32 mouse cellular contexts compared by ENCODE assay signal in genomic region chr8:93279556-93279955, GRCm38 (mm10). TPM values are rescaled to one million over a fixed set of nuclear protein-coding genes. Genes with fewer than 3 reads are reported as not detected.
DNase-seq lines count a peak whose midpoint lies in the region; ATAC-seq and TF ChIP-seq lines count a peak whose summit lies in the region.
"Had no signal": no experiment of that assay in that cellular context is flagged by ENCODE, and none has a peak within 500 bp of the region (broad histone marks: within the 10 kb centered on the region; RNA-seq: fewer than 3 reads in every experiment).

Gene Ces1f, minus strand, starts transcription at chr8:93279747.

- 0 out of 2 replicates have a peak, but pooled peaks cover 3% of the 10 kb centered on the region for H3K79me2 ChIP-seq in liver, adult 2 months (ENCODE audit: control insufficient read depth, insufficient read depth, low read length)

- DNase-seq in adrenal gland, adult 2 months: no peak
- no peak for DNase-seq in adrenal gland, postnatal 25 days
- peak; percentile 93 for DNase-seq in liver, adult 2 months (ENCODE audit: extremely low read depth, low read depth, low spot score)
- DNase-seq in adrenal gland, postnatal 10 days: peak; percentile 9
- DNase-seq in lung, postnatal 10 days: peak; percentile 6
- no peak for DNase-seq in hindbrain, embryonic 10.5 days (ENCODE audit: low spot score)
- DNase-seq in hindbrain, postnatal 0 days (ENCODE audit: low spot score): no peak
- DNase-seq: cerebellum, adult 2 months; cerebellum, postnatal 25 days; gastrocnemius, postnatal 25 days; heart, adult 2 months; heart, postnatal 14 days; liver, embryonic 13.5 days; retina, postnatal 1 day; right cerebral cortex, postnatal 25 days; thymus, postnatal 14 days had no signal

- 0 out of 2 replicates have a peak, but pooled peaks cover under 1% of the 10 kb centered on the region for H3K9me3 ChIP-seq in liver, embryonic 12.5 days (replicated peaks)
- no peaks in the 10 kb centered on the region for H3K9me3 ChIP-seq in hindbrain, embryonic 10.5 days
- no peaks in the 10 kb centered on the region for H3K9me3 ChIP-seq in hindbrain, postnatal 0 days (ENCODE audit: low read length)
- H3K9me3 ChIP-seq: embryonic facial prominence, embryonic 13.5 days; forebrain, embryonic 12.5 days; heart, embryonic 13.5 days; limb, embryonic 12.5 days; liver, embryonic 13.5 days; midbrain, embryonic 10.5 days; neural tube, embryonic 13.5 days had no signal

- peak within 1 kb of the TSS; percentile 61 for H3K4me3 ChIP-seq in liver, adult 2 months (ENCODE audit: insufficient read depth, low read depth, low read length)
- no peak within 1 kb of the TSS for H3K4me3 ChIP-seq in liver, embryonic 12.5 days
- H3K4me3 ChIP-seq in hindbrain, embryonic 10.5 days: no peak within 1 kb of the TSS
- no peak within 1 kb of the TSS for H3K4me3 ChIP-seq in hindbrain, postnatal 0 days (ENCODE audit: low read length)
- H3K4me3 ChIP-seq: embryonic facial prominence, embryonic 13.5 days; erythroblast, embryonic 14.5 days; forebrain, embryonic 12.5 days; heart, adult 2 months; heart, embryonic 13.5 days; layer of hippocampus, adult 2 months; limb, embryonic 12.5 days; liver, embryonic 13.5 days; midbrain, embryonic 10.5 days; myocyte; neural tube, embryonic 13.5 days had no signal

- H3K4me2 ChIP-seq in liver, embryonic 12.5 days: no peak within 1 kb of the TSS
- no peak within 1 kb of the TSS for H3K4me2 ChIP-seq in hindbrain, postnatal 0 days (ENCODE audit: low read depth, low read length)
- H3K4me2 ChIP-seq: embryonic facial prominence, embryonic 13.5 days; forebrain, embryonic 12.5 days; heart, embryonic 13.5 days; hindbrain, embryonic 14.5 days; limb, embryonic 12.5 days; liver, embryonic 13.5 days; neural tube, embryonic 13.5 days had no signal

- no peak for ATAC-seq in liver, embryonic 12.5 days
- no peak for ATAC-seq in hindbrain, postnatal 0 days
- ATAC-seq: midbrain, embryonic 16.5 days had no signal

- peaks cover 29% of the 10 kb centered on the region for H3K4me1 ChIP-seq in liver, adult 2 months (ENCODE audit: control insufficient read depth, insufficient read depth, low read length)
- no peaks in the 10 kb centered on the region for H3K4me1 ChIP-seq in liver, embryonic 12.5 days
- H3K4me1 ChIP-seq in hindbrain, embryonic 10.5 days (replicated peaks): peaks cover 7% of the 10 kb centered on the region
- no peaks in the 10 kb centered on the region for H3K4me1 ChIP-seq in hindbrain, postnatal 0 days (ENCODE audit: insufficient read depth, low read length)
- H3K4me1 ChIP-seq: embryonic facial prominence, embryonic 13.5 days; forebrain, embryonic 12.5 days; heart, embryonic 13.5 days; limb, embryonic 12.5 days; liver, embryonic 13.5 days; neural tube, embryonic 13.5 days had no signal

- peak within 1 kb of the TSS; percentile 82 for H3K27ac ChIP-seq in liver, adult 2 months (replicated peaks; ENCODE audit: insufficient read depth, low read depth, low read length)
- no peak within 1 kb of the TSS for H3K27ac ChIP-seq in liver, embryonic 12.5 days
- no peak within 1 kb of the TSS for H3K27ac ChIP-seq in hindbrain, embryonic 10.5 days
- no peak within 1 kb of the TSS for H3K27ac ChIP-seq in hindbrain, postnatal 0 days
- H3K27ac ChIP-seq: embryonic facial prominence, embryonic 13.5 days; forebrain, embryonic 12.5 days; heart, adult 2 months; heart, embryonic 13.5 days; hindbrain, embryonic 14.5 days; kidney, postnatal 0 days; layer of hippocampus, adult 2 months; limb, embryonic 12.5 days; liver, embryonic 13.5 days; macrophage; midbrain, embryonic 10.5 days; neural tube, embryonic 13.5 days had no signal

- peaks cover 17% of the 10 kb centered on the region for H3K36me3 ChIP-seq in liver, adult 2 months (ENCODE audit: control insufficient read depth, insufficient read depth, low read length)
- no peaks in the 10 kb centered on the region for H3K36me3 ChIP-seq in liver, embryonic 12.5 days
- no peaks in the 10 kb centered on the region for H3K36me3 ChIP-seq in hindbrain, embryonic 10.5 days
- H3K36me3 ChIP-seq in hindbrain, postnatal 0 days (ENCODE audit: insufficient read depth, low read length): no peaks in the 10 kb centered on the region
- H3K36me3 ChIP-seq: embryonic facial prominence, embryonic 13.5 days; forebrain, embryonic 12.5 days; heart, embryonic 13.5 days; limb, embryonic 12.5 days; liver, embryonic 13.5 days; midbrain, embryonic 10.5 days; neural tube, embryonic 13.5 days had no signal

- H3K9ac ChIP-seq in liver, adult 2 months (ENCODE audit: low read depth, low read length): peak within 1 kb of the TSS; percentile 85
- no peak within 1 kb of the TSS for H3K9ac ChIP-seq in liver, embryonic 12.5 days
- H3K9ac ChIP-seq in hindbrain, postnatal 0 days (replicated peaks; ENCODE audit: low read length): no peak within 1 kb of the TSS
- H3K9ac ChIP-seq: embryonic facial prominence, embryonic 13.5 days; forebrain, embryonic 12.5 days; heart, embryonic 13.5 days; hindbrain, embryonic 14.5 days; limb, embryonic 12.5 days; liver, embryonic 13.5 days; neural tube, embryonic 13.5 days had no signal

- WGBS in liver, adult 2 months: 27% methylated on average over 1 of the region's 1 CpGs
- 84% methylated on average over 1 of the region's 1 CpGs for WGBS in liver, embryonic 12.5 days (ENCODE audit: insufficient replicate concordance)
- 95% methylated on average over 1 of the region's 1 CpGs for WGBS in hindbrain, embryonic 10.5 days
- WGBS in hindbrain, postnatal 0 days: 85% methylated on average over 1 of the region's 1 CpGs

- no peaks in the 10 kb centered on the region for H3K27me3 ChIP-seq in liver, adult 2 months (ENCODE audit: control insufficient read depth, insufficient read depth, low read length)
- no peaks in the 10 kb centered on the region for H3K27me3 ChIP-seq in liver, embryonic 12.5 days (replicated peaks)
- no peaks in the 10 kb centered on the region for H3K27me3 ChIP-seq in hindbrain, embryonic 10.5 days (ENCODE audit: insufficient read depth, poor library complexity, severe bottlenecking)
- H3K27me3 ChIP-seq in hindbrain, postnatal 0 days (ENCODE audit: insufficient read depth, low read length): no peaks in the 10 kb centered on the region
- H3K27me3 ChIP-seq: embryonic facial prominence, embryonic 13.5 days; forebrain, embryonic 12.5 days; heart, embryonic 13.5 days; limb, embryonic 12.5 days; liver, embryonic 13.5 days; neural tube, embryonic 13.5 days had no signal

- TF ChIP-seq POLR2A in liver, adult 2 months (IDR thresholded peaks at IDR 0.05; ENCODE audit: extremely low read depth, insufficient read depth, low read length): 0 out of 2 replicates have a peak, but pooled peaks have one; percentile 19

- TF ChIP-seq CTCF in liver, adult 2 months (IDR thresholded peaks at IDR 0.05; ENCODE audit: low read depth, low read length): no peak
- no peak for TF ChIP-seq CTCF in hindbrain, postnatal 0 days (IDR thresholded peaks at IDR 0.05; ENCODE audit: low read depth)

RNA-seq across cellular contexts. Expression of gene Ces1f, which starts in this region (rescaled TPM):
- 10 to 100 TPM; 18.4 to 50.5 TPM for total RNA-seq in adrenal gland, adult 2 months (2021)
- polyA plus RNA-seq in adrenal gland, adult 2 months (2012; rRNA removed): 2.7 and 5.3 TPM in 2 replicates
- total RNA-seq in adrenal gland, postnatal 25 days (2021): 7.5 and 9.8 TPM in 2 replicates
- total RNA-seq in liver, adult 2 months (2014; rRNA removed): 493 and 530 TPM in 2 replicates
- 222 and 270 TPM in 2 replicates for polyA plus RNA-seq in liver, adult 2 months (2012; rRNA removed)
- 0.11 and 0.15 TPM in 2 replicates for polyA plus RNA-seq in liver, embryonic 12.5 days (2016; fragmentation: Nextera tagmentation; extraction: Ambion mirVana)
- total RNA-seq in adrenal gland, postnatal 10 days (2021): 10 to 100 TPM; 13.8 to 19.0 TPM
- not detected in 2 replicates for polyA plus RNA-seq in hindbrain, embryonic 10.5 days (2016; fragmentation: Nextera tagmentation; extraction: Ambion mirVana)
- not detected in 2 replicates for total RNA-seq in hindbrain, postnatal 0 days (2014; rRNA removed)
- not detected in 2 replicates for polyA plus RNA-seq in hindbrain, postnatal 0 days (2015; fragmentation: Nextera tagmentation; extraction: Ambion mirVana)
- total RNA-seq: layer of hippocampus, adult 2 months; layer of hippocampus, postnatal 25 days had no signal
- polyA plus RNA-seq: cerebellum, adult 2 months; embryonic facial prominence, embryonic 13.5 days; erythroblast, embryonic 14.5 days; forebrain, embryonic 12.5 days; hindbrain, embryonic 14.5 days; intestine, embryonic 14.5 days; limb, embryonic 12.5 days; macrophage; midbrain, embryonic 10.5 days; midbrain, embryonic 16.5 days; myocyte; neural tube, embryonic 13.5 days had no signal

Comparison
In these comparisons a context has a peak if more than half of its experiments do, and no peak if none do; other contexts are left out.
1. RNA of gene Ces1f (polyA plus RNA-seq): 222 to 270 TPM in liver, adult 2 months; 2.7 to 5.3 TPM in adrenal gland, adult 2 months, 0.11 to 0.15 TPM in liver, embryonic 12.5 days, not detected in hindbrain, embryonic 10.5 days and not detected in hindbrain, postnatal 0 days; every median in the first group is over 10 times any median in the second.
2. DNase-seq: peak in liver, adult 2 months (single experiment), adrenal gland, postnatal 10 days (single experiment) and lung, postnatal 10 days (single experiment); none in adrenal gland, adult 2 months (single experiment), adrenal gland, postnatal 25 days (single experiment), hindbrain, embryonic 10.5 days (single experiment) and hindbrain, postnatal 0 days (single experiment).